Mouse (Mus musculus) limb, embryonic 14.5 days (tissue): ENCODE measurements at regions not wholly inside any gene's neighbourhood (a gene's known extent, or its start where the extent isn't known, plus 50 kb on each side); places are given as distances from the start of the nearest gene placed in this dataset.

Source experiments
- ATAC-seq: fragments of 200-750 bp; cut with Nextera tagmentation; 2 replicates; pipeline ENCODE4 v1.8.0; 2017; ENCODE audit warnings: low read depth, moderate number of reproducible peaks, moderate TSS enrichment; ENCODE audit not compliant: low FRiP score
- DNase-seq: peaks from one replicate; pipeline ENCODE4 v3.0.0-alpha.2; 2015; ENCODE audit warnings: low spot score
- H3K27ac ChIP-seq: fragments of 300-500 bp; sonication (generic); replicated peaks from 2 replicates; pipeline ENCODE4 v1.5.1; 2014; ENCODE audit warnings: low read depth, mild to moderate bottlenecking, low read length, moderate library complexity, mixed read lengths
- H3K27me3 ChIP-seq: fragments of 300-500 bp; sonication (generic); 2 replicates; pipeline ENCODE4 v1.6.1; 2014; ENCODE audit warnings: low read length, mixed read lengths; ENCODE audit not compliant: control insufficient read depth, insufficient read depth
- H3K36me3 ChIP-seq: fragments of 300-500 bp; sonication (generic); 2 replicates; pipeline ENCODE4 v1.6.1; 2014; ENCODE audit warnings: mild to moderate bottlenecking, low read length, moderate library complexity, mixed read lengths; ENCODE audit not compliant: control insufficient read depth, insufficient read depth
- H3K4me1 ChIP-seq: fragments of 300-500 bp; sonication (generic); 2 replicates; pipeline ENCODE4 v1.6.1; 2014; ENCODE audit warnings: antibody characterized with exemption, low read length, mixed read lengths; ENCODE audit not compliant: control insufficient read depth, insufficient read depth
- H3K4me2 ChIP-seq: fragments of 300-500 bp; sonication (generic); replicated peaks from 2 replicates; pipeline ENCODE4 v1.6.1; 2014; ENCODE audit warnings: low read depth, mild to moderate bottlenecking, low read length, moderate library complexity; ENCODE audit not compliant: severe bottlenecking
- H3K4me3 ChIP-seq: fragments of 300-500 bp; sonication (generic); replicated peaks from 2 replicates; pipeline ENCODE4 v1.5.1; 2014; ENCODE audit warnings: low read length
- H3K9ac ChIP-seq: fragments of 300-500 bp; sonication (generic); 2 replicates; pipeline ENCODE4 v1.6.1; 2014; ENCODE audit warnings: mild to moderate bottlenecking, low read depth, low read length, moderate library complexity; ENCODE audit not compliant: severe bottlenecking
- H3K9me3 ChIP-seq: fragments of 300-500 bp; sonication (generic); 2 replicates; pipeline ENCODE4 v1.6.1; 2016; ENCODE audit warnings: low read length; ENCODE audit not compliant: control insufficient read depth
- POLR2A ChIP-seq: fragments of 200-500 bp; IDR thresholded peaks from 2 replicates; pipeline ENCODE4 v1.8.0; 2012; ENCODE audit warnings: inconsistent platforms, mild to moderate bottlenecking, moderate library complexity, borderline replicate concordance; ENCODE audit not compliant: insufficient read depth, insufficient read length; ENCODE audit errors: extremely low read depth
- WGBS: fragments of 180-500 bp; shearing (Covaris S2); extraction: QIAGEN DNeasy Blood & Tissue Kit; methylation state at CpG from one replicate; pipeline ENCODE4 v1.1.7; 2014; 5-methylcytosine and 5-hydroxymethylcytosine counted together

GRCm38 (mm10) chr17:9775668-9776151 lies 106.2 kb upstream of the Pabpc6 start:
- Histone ChIP-seq H3K9me3 (no peaks in the 10 kb centered on the region), H3K4me3 (no peak overlapping the region), H3K9ac (no peak overlapping the region), H3K27me3 (no peaks in the 10 kb centered on the region), H3K4me2 (no peak overlapping the region), H3K36me3 (no peaks in the 10 kb centered on the region), H3K4me1 (no peaks in the 10 kb centered on the region), H3K27ac (no peak overlapping the region; the same call in 1 of the 2 replicates)
- ATAC-seq (no peak), DNase-seq (no peak)
- no peak for TF ChIP-seq POLR2A
- WGBS: 61% methylated on average over 9 of the region's 9 CpGs

GRCm38 (mm10) chr17:9774740-9775629 lies 105.5 kb upstream of the Pabpc6 start:
- WGBS: 65% methylated on average over 11 of the region's 11 CpGs
- DNase-seq (no peak), ATAC-seq (no peak)
- H3K9ac ChIP-seq: no peak overlapping the region
- H3K4me3 ChIP-seq: no peak overlapping the region
- H3K4me2 ChIP-seq: no peak overlapping the region
- no peak overlapping the region for H3K27ac ChIP-seq
- H3K9me3 ChIP-seq: no peaks in the 10 kb centered on the region
- H3K36me3 ChIP-seq: no peaks in the 10 kb centered on the region
- no peak for TF ChIP-seq POLR2A
- H3K27me3 ChIP-seq: no peaks in the 10 kb centered on the region
- H3K4me1 ChIP-seq: no peaks in the 10 kb centered on the region

GRCm38 (mm10) chr17:9773744-9774143 lies 104.2 kb upstream of the Pabpc6 start:
- H3K4me3 ChIP-seq: no peak overlapping the region
- 79% methylated on average over 2 of the region's 2 CpGs for WGBS
- H3K27me3 ChIP-seq: no peaks in the 10 kb centered on the region
- H3K36me3 ChIP-seq: no peaks in the 10 kb centered on the region
- no peak overlapping the region for H3K9ac ChIP-seq
- no peak overlapping the region for H3K4me2 ChIP-seq
- no peaks in the 10 kb centered on the region for H3K4me1 ChIP-seq
- ATAC-seq: no peak
- TF ChIP-seq POLR2A: no peak
- H3K9me3 ChIP-seq: no peaks in the 10 kb centered on the region
- H3K27ac ChIP-seq: no peak overlapping the region
- DNase-seq: no peak

- Histone ChIP-seq H3K9ac (no peak overlapping the region), H3K27ac (no peak overlapping the region), H3K4me1 (0 out of 2 replicates have a peak, but pooled peaks cover 3% of the 10 kb centered on the region), H3K4me3 (no peak overlapping the region), H3K36me3 (no peaks in the 10 kb centered on the region), H3K4me2 (no peak overlapping the region), H3K9me3 (no peaks in the 10 kb centered on the region), H3K27me3 (no peaks in the 10 kb centered on the region)
- no peak for ATAC-seq
- DNase-seq: no peak
- TF ChIP-seq POLR2A: no peak
Observed at GRCm38 (mm10) chr17:9768275-9768674, 98.8 kb upstream of the Pabpc6 start.

- TF ChIP-seq POLR2A: no peak
- ATAC-seq (no peak), DNase-seq (no peak)
- no peaks in the 10 kb centered on the region for H3K27me3 ChIP-seq
- no peak overlapping the region for H3K4me3 ChIP-seq
- no peak overlapping the region for H3K9ac ChIP-seq
- no peak overlapping the region for H3K4me2 ChIP-seq
- 82% methylated on average over 5 of the region's 5 CpGs for WGBS
- H3K4me1 ChIP-seq: 0 out of 2 replicates have a peak, but pooled peaks cover 3% of the 10 kb centered on the region
- no peak overlapping the region for H3K27ac ChIP-seq
- H3K36me3 ChIP-seq: no peaks in the 10 kb centered on the region
- no peaks in the 10 kb centered on the region for H3K9me3 ChIP-seq
Observed at GRCm38 (mm10) chr17:9765680-9766250, 96.2 kb upstream of the Pabpc6 start.
